Mouse (Mus musculus): Measurements from ENCODE around the gene Wdr90.

GRCm38 (mm10) chr17:25895415-25895814 lies 34.1 kb upstream of the Wdr90 start:
- TF ChIP-seq CTCF (IDR thresholded peaks at IDR 0.05; ENCODE audit: borderline replicate concordance, insufficient read depth, low read depth, low read length), result no peak
- no peak for TF ChIP-seq POLR2A (IDR thresholded peaks at IDR 0.05; ENCODE audit: borderline replicate concordance, insufficient read depth, low read length)
